Mouse (Mus musculus) midbrain, embryonic 12.5 days (tissue): ENCODE measurements at regions not wholly inside any gene's neighbourhood (a gene's known extent, or its start where the extent isn't known, plus 50 kb on each side); places are given as distances from the start of the nearest gene placed in this dataset.

Experiments
- ATAC-seq: fragments of 200-750 bp; cut with Nextera tagmentation; 2 replicates; pipeline ENCODE4 v1.8.0; 2017; ENCODE audit warnings: low read depth, moderate TSS enrichment, moderate library complexity; ENCODE audit not compliant: low FRiP score
- H3K27ac ChIP-seq: fragments of 300-500 bp; sonication (generic); replicated peaks from 2 replicates; pipeline ENCODE4 v1.5.1; 2016; ENCODE audit warnings: mild to moderate bottlenecking
- H3K27me3 ChIP-seq: fragments of 300-500 bp; sonication (generic); 2 replicates; pipeline ENCODE4 v1.6.1; 2016; ENCODE audit warnings: mild to moderate bottlenecking
- H3K36me3 ChIP-seq: fragments of 300-500 bp; sonication (generic); 2 replicates; pipeline ENCODE4 v1.6.1; 2016
- H3K4me1 ChIP-seq: fragments of 300-500 bp; sonication (generic); 2 replicates; pipeline ENCODE4 v1.6.1; 2016
- H3K4me2 ChIP-seq: fragments of 300-500 bp; sonication (generic); replicated peaks from 2 replicates; pipeline ENCODE4 v1.6.1; 2016; ENCODE audit warnings: mild to moderate bottlenecking, moderate library complexity
- H3K4me3 ChIP-seq: fragments of 300-500 bp; sonication (generic); 2 replicates; pipeline ENCODE4 v1.5.1; 2016; ENCODE audit warnings: mild to moderate bottlenecking
- H3K9ac ChIP-seq: fragments of 300-500 bp; sonication (generic); replicated peaks from 2 replicates; pipeline ENCODE4 v1.6.1; 2016; ENCODE audit warnings: mild to moderate bottlenecking, moderate library complexity
- H3K9me3 ChIP-seq: fragments of 300-500 bp; sonication (generic); 2 replicates; pipeline ENCODE4 v1.6.1; 2016; ENCODE audit warnings: mild to moderate bottlenecking
- WGBS: fragments of 180-500 bp; shearing (Covaris S2); methylation state at CpG from one replicate; pipeline ENCODE4 v1.1.7; 2016; 5-methylcytosine and 5-hydroxymethylcytosine counted together

DNA sequence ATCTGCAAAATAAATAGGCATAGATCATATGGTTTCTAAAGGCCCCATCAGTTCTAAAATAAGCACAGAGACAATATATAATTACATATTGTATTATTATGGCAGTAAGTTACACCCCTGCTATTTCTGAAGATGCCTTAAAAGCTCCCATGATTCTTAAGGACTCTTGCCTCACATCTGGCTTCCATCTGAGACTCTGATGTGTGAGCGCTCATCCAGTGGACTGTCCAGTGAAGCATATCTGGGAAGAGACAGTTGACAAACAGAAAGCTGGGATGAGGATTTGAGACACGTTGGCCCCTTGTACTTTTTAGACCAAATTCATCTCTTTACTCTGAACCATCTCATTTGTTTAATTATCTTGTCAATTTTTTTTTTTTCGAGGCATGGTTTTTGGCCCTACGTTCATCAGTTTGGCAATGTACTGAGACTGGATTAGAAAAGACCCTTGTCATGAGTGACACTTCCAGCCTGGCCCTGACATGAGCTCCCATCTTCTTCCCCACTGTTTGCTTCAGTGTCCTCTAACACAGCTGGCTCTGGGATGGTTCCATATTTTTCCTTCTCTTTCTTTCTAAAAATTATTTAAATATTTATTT, 63.4 kb upstream of the Eed start:
- no peak for ATAC-seq
- H3K4me2 ChIP-seq = no peak overlapping the region

DNA sequence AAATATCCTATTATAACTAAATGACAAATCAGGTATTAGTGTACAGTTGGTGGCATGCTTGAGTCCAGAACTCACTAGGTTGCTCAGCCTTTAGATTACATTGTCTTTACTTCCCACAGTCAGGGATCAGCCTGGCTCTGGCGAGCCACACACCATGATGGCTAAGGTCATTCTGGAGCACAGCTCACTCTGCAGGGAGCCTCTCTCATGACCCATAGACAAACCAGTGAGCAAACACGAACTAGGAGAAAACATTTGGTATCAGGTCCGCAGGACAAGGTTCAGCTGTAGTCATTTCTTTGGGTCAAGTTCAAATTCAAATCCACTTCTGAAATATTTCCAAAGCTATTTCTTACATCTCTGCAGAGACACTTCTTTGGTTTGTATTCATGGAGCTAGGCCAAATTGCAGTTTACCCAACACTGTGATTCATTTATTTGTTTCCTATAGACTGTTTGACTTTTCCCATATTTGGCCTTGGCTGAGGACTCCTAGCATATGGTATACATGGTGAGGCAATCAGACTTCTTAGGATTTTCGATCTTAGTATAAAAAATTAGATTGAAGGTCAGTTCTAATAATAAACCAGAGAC, 64.5 kb upstream of the Eed start:
- no peak overlapping the region for H3K27ac ChIP-seq
- WGBS = 77% methylated on average over 4 of the region's 4 CpGs

More for the DNA sequence above, 63.4 kb upstream of the Eed start:
- Histone ChIP-seq H3K27ac (no peak overlapping the region), H3K27me3 (no peaks in the 10 kb centered on the region), H3K4me1 (peaks cover 2% of the 10 kb centered on the region; the same call in 1 of the 2 replicates), H3K9me3 (no peaks in the 10 kb centered on the region), H3K36me3 (no peaks in the 10 kb centered on the region), H3K9ac (no peak overlapping the region), H3K4me3 (no peak overlapping the region)
- WGBS = 90% methylated on average over 4 of the region's 4 CpGs

DNA sequence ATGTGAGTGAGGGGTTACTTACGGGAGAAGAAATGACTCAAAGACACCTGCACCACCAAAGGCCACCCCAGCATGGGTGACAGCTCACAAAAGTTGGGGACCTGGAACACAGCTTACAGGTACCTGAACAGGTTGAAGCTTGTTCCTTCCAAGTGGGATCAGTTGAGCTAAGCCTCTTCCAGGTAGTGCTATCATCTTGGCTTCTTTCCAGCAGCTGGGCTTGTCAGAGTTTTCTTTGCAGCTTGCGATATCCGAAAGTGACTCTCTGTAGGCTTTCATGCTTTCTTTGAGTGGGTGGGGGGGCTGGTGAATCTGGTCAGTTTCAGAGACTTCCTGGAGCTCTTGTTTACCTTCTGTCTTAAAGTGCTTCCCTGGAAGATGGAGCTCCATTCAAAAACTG, 65.4 kb upstream of the Eed start:
- Histone ChIP-seq H3K36me3 (no peaks in the 10 kb centered on the region), H3K27ac (no peak overlapping the region), H3K4me2 (no peak overlapping the region), H3K4me3 (no peak overlapping the region), H3K9me3 (no peaks in the 10 kb centered on the region), H3K27me3 (no peaks in the 10 kb centered on the region), H3K9ac (no peak overlapping the region), H3K4me1 (peaks cover 2% of the 10 kb centered on the region; the same call in 1 of the 2 replicates)
- 95% methylated on average over 3 of the region's 3 CpGs for WGBS
- no peak for ATAC-seq

More for the DNA sequence above, 64.5 kb upstream of the Eed start:
- Histone ChIP-seq H3K4me3 (no peak overlapping the region), H3K27me3 (no peaks in the 10 kb centered on the region), H3K9ac (no peak overlapping the region), H3K4me2 (no peak overlapping the region), H3K4me1 (peaks cover 2% of the 10 kb centered on the region; the same call in 1 of the 2 replicates), H3K36me3 (no peaks in the 10 kb centered on the region), H3K9me3 (no peaks in the 10 kb centered on the region)
- ATAC-seq = no peak

DNA sequence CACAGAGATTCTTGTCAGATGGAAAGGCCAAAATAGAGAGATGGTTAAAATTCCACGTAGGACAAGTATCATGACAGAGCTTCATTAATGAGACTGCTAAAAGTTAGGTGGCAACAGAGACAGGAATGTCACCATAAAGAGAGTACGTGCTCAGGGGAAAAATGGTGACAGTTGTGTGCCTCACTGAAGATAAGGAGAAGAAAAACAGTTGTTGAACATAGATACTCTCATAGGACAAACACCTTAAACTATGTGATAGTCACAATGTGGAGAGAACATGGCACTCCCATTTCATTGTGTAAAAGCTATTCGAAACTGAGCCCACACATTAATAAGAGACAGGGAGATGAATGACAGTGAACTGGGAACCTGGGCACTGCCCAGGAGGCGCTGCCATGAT, 66.1 kb upstream of the Eed start:
- no peaks in the 10 kb centered on the region for H3K27me3 ChIP-seq
- H3K4me2 ChIP-seq = no peak overlapping the region
- H3K4me1 ChIP-seq = no peaks in the 10 kb centered on the region; the same call in 1 of the 2 replicates
- no peaks in the 10 kb centered on the region for H3K9me3 ChIP-seq
- 91% methylated on average over 4 of the region's 4 CpGs for WGBS
- H3K9ac ChIP-seq = no peak overlapping the region
- no peak for ATAC-seq
- H3K4me3 ChIP-seq = no peak overlapping the region
- no peak overlapping the region for H3K27ac ChIP-seq
- no peaks in the 10 kb centered on the region for H3K36me3 ChIP-seq

DNA sequence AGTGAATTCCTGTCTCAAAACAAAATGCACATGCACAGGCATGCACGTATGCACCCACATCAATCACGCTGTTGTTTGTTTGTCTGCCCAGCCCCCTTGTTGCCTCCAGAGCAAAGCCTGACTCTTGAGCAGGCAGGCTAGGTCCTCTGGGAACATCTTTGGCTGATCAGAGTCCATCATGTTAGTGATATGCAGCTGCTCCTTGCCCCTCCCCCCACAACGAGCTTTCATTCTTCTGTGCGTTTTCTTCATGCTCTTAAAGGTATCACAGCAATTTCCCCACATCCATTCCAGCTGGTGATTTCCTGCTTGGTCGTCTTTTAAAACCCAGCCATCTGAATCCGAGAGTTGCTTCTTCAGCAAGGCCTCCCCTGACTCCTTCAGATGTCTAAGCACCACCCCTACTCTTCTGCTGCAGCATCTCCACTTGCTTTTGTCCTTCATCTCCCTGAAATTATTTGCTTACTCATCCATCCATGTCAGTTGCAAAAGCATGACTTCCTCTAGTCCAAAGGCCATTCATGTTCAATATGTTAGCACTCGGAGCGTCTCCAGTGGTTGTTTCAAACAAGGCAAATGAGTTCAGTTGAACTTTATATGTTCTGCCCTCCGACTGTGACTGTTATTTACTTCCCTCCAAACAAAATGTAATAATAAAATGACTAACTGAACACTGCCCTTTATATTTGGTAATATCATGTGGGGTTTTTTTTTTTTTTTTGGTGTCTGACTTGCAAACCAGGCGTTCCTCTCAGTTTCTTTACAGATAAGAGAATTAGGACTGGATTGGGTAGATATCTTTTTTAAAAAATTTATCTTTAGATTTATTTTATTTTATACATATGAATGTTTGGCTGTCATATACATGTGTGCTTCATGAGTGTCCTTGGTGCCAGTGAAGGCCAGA, 67.9 kb upstream of the Eed start:
- no peak for ATAC-seq
- Histone ChIP-seq H3K36me3 (no peaks in the 10 kb centered on the region), H3K27ac (no peak overlapping the region), H3K4me1 (no peaks in the 10 kb centered on the region; the same call in 1 of the 2 replicates), H3K9ac (no peak overlapping the region), H3K4me2 (no peak overlapping the region), H3K4me3 (no peak overlapping the region), H3K9me3 (no peaks in the 10 kb centered on the region), H3K27me3 (no peaks in the 10 kb centered on the region)
- 72% methylated on average over 10 of the region's 10 CpGs for WGBS

DNA sequence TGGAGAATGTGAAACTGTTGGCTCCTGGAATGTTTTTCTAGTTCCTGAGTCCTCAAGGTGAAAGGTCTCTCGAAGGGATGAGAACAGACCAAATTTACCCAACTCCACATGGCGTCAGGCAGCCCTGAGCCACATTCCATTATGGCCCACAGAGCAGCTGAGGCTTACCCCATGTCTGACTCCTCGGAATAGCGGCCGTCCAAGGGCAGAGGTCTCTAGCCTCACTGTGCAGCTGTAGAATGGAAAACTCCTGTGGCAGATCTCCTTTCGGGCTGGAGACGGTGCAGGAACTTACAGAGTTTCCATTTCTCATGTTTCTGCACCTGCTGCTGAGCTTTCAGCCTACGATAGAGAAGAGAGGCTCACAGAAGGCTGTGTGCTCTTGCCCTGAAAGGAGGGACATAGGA, 69.1 kb upstream of the Eed start:
- Histone ChIP-seq H3K27me3 (no peaks in the 10 kb centered on the region), H3K36me3 (no peaks in the 10 kb centered on the region), H3K4me3 (no peak overlapping the region), H3K27ac (no peak overlapping the region), H3K4me2 (no peak overlapping the region), H3K9me3 (no peaks in the 10 kb centered on the region), H3K9ac (no peak overlapping the region), H3K4me1 (peaks cover 3% of the 10 kb centered on the region; the same call in 1 of the 2 replicates)
- 77% methylated on average over 8 of the region's 8 CpGs for WGBS
- no peak for ATAC-seq

DNA sequence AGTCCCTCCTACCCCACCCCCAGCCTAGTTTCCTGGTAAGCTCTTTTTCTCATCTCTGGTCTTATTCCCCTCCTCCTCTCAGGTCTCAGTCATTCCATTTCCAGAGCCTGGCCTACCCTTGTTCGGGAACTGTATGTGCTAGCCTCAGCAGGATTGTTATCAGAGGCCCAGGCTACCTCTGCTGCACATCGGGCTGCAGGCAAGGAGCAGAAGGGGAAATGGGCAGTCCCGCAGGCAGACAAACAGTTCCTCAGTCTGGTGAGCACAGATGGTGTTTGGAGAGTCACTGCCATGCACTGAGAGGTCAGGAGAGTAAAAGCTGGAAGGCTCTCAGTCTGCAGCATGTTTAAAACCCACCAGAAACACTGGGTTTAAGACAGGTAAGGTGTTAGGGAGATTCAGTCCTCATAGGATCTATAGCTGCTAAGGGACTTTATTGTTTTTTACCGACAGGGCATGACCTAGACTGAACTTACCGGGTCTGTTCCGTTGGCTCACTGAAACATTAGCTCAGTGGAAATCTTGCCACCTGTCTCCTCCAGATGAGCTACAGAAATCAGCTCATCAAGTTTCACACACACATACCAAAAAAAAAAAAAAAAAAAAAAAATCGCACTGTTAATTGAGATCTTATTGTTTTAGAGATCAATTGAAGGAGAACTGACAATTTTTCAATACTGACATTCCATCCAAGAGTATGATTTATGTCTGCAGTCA, 74.2 kb upstream of the Eed start:
- no peaks in the 10 kb centered on the region for H3K27me3 ChIP-seq
- no peak for ATAC-seq
- H3K4me2 ChIP-seq = no peak overlapping the region
- H3K4me3 ChIP-seq = no peak overlapping the region
- no peak overlapping the region for H3K27ac ChIP-seq
- no peaks in the 10 kb centered on the region for H3K36me3 ChIP-seq
- 59% methylated on average over 7 of the region's 7 CpGs for WGBS
- H3K9me3 ChIP-seq = no peaks in the 10 kb centered on the region
- H3K4me1 ChIP-seq = 0 out of 2 replicates have a peak, but pooled peaks cover 3% of the 10 kb centered on the region
- H3K9ac ChIP-seq = no peak overlapping the region

DNA sequence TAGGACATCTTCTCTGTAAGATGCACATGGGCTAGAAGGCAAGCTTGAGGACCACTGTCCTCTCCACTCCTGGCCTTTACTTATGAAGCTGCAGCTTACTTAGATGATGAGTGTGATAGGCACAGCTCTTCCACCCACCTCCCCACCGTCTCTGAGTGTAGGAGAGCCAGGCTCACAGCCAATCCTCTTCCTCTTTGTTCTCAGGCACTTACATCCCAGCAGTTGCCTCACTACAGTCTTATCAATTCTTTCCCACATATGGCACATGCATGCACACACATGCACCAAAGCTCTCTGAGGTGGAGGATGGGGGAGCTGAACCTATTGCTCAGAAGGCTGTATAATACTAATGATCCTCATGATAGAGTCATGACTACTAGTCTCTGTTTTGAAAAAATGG, 72.1 kb upstream of the Picalm start:
- no peak overlapping the region for H3K4me3 ChIP-seq
- 86% methylated on average over 1 of the region's 1 CpGs for WGBS
- H3K4me2 ChIP-seq = no peak overlapping the region
- no peaks in the 10 kb centered on the region for H3K9me3 ChIP-seq
- H3K27ac ChIP-seq = no peak overlapping the region
- no peak for ATAC-seq
- no peaks in the 10 kb centered on the region for H3K36me3 ChIP-seq
- no peaks in the 10 kb centered on the region for H3K27me3 ChIP-seq
- H3K9ac ChIP-seq = no peak overlapping the region
- 0 out of 2 replicates have a peak, but pooled peaks cover 3% of the 10 kb centered on the region for H3K4me1 ChIP-seq

DNA sequence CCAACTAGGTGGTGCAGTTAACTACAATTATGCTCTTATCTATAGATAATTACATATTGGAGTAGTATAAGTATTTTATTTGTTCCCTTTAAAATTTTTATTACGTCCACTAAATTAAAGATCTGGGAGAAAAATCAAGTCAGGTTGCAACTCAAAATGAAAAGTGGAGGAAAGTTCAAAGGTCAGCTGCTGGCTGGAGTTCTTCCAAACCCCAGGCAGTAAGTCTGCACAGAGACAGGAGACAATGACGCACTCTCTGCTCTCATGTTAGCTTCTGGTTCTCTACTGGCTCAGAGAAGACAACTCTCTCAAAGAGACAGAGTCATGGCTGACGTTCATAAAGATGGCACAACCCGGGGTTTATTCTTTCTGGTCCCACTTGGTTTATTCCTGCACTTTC, 71.4 kb upstream of the Picalm start:
- no peak overlapping the region for H3K27ac ChIP-seq
- ATAC-seq = no peak
- no peaks in the 10 kb centered on the region for H3K36me3 ChIP-seq
- 92% methylated on average over 4 of the region's 4 CpGs for WGBS
- 0 out of 2 replicates have a peak, but pooled peaks cover 3% of the 10 kb centered on the region for H3K4me1 ChIP-seq
- no peaks in the 10 kb centered on the region for H3K27me3 ChIP-seq
- no peak overlapping the region for H3K4me3 ChIP-seq
- H3K9me3 ChIP-seq = no peaks in the 10 kb centered on the region
- H3K9ac ChIP-seq = no peak overlapping the region
- H3K4me2 ChIP-seq = no peak overlapping the region

DNA sequence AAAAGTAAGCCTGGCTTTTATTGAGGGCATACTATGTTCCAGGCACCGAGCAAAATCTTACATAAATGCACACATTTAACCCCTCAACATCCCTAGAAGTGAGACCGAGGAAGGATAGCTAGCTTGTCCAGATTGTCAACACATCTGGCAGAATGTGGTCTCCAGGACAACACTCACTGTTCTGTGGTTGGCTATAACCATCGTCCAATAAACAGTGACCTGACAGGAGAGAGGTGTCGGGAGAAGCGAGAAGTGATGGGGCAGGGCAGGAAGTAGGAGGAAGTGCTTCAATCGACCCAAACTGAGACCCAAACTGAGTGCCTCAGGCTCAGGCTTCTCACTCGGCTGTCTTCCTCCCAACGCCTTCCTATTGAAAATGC, 70.8 kb upstream of the Picalm start:
- Histone ChIP-seq H3K27ac (no peak overlapping the region), H3K36me3 (no peaks in the 10 kb centered on the region), H3K27me3 (no peaks in the 10 kb centered on the region), H3K9ac (no peak overlapping the region), H3K4me3 (no peak overlapping the region), H3K9me3 (no peaks in the 10 kb centered on the region), H3K4me1 (0 out of 2 replicates have a peak, but pooled peaks cover 3% of the 10 kb centered on the region), H3K4me2 (no peak overlapping the region)
- ATAC-seq = no peak
- 77% methylated on average over 8 of the region's 8 CpGs for whole genome bisulfite sequencing

DNA sequence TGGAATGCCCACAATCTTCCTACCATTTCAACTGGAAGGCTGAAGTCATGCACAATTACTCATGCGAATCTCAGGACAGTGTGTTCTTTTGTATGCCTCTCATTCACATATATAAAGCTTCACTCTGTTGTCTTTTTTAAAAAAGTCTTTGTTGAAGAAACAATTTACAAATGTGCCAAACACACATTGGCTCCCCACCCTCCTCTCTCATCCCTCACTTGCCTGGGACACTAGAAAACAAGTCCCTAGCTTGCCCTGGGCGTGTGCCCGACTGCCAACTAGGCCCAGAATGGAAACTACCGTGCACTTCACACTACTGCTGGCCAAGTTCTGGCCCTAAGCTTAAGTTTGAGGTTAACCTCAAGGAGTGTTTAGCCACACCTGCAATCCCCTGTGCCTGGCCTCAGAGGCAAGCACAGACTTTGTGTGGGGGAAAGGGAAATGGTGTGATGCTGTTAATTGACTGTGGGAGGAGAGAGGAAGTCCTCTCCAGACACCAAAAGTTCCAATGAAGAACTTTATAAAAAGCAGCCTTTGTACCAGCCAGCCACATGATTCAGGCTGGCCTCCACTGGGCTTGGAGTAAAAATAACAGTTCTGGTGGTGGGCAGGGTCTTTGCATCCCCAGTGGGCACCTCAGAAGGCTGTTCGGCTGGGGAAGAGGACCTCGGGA, 70.2 kb upstream of the Picalm start:
- H3K27ac ChIP-seq = no peak overlapping the region
- ATAC-seq = no peak
- H3K27me3 ChIP-seq = no peaks in the 10 kb centered on the region
- no peak overlapping the region for H3K4me3 ChIP-seq
- H3K4me2 ChIP-seq = no peak overlapping the region
- H3K9me3 ChIP-seq = no peaks in the 10 kb centered on the region
- 71% methylated on average over 6 of the region's 6 CpGs for WGBS
- H3K9ac ChIP-seq = no peak overlapping the region
- H3K36me3 ChIP-seq = no peaks in the 10 kb centered on the region
- 0 out of 2 replicates have a peak, but pooled peaks cover 1% of the 10 kb centered on the region for H3K4me1 ChIP-seq
